Mouse (Mus musculus) midbrain, postnatal 0 days (tissue): ENCODE data around the gene Adgre5. TPM values are rescaled to one million over a fixed set of nuclear protein-coding genes. Genes with fewer than 3 reads are reported as not detected.

Experiments
- ATAC-seq: fragments of 200-750 bp; cut with Nextera tagmentation; 2 replicates; pipeline ENCODE4 v1.8.0; 2017; ENCODE audit warnings: moderate number of reproducible peaks, mild to moderate bottlenecking, moderate TSS enrichment, moderate library complexity; ENCODE audit not compliant: low FRiP score
- DNase-seq: peaks from one replicate; pipeline ENCODE4 v3.0.0-alpha.2; 2015; ENCODE audit warnings: low spot score
- H3K27ac ChIP-seq: fragments of 300-500 bp; sonication (generic); 2 replicates; pipeline ENCODE4 v1.5.1; 2014; ENCODE audit warnings: low read depth, mild to moderate bottlenecking, low read length, mixed read lengths
- H3K27me3 ChIP-seq: fragments of 300-500 bp; sonication (generic); 2 replicates; pipeline ENCODE4 v1.6.1; 2014; ENCODE audit warnings: low read length, control low read depth, mixed read lengths; ENCODE audit not compliant: insufficient read depth
- H3K36me3 ChIP-seq: fragments of 300-500 bp; sonication (generic); 2 replicates; pipeline ENCODE4 v1.6.1; 2014; ENCODE audit warnings: low read length, control low read depth, mixed read lengths; ENCODE audit not compliant: insufficient read depth
- H3K4me1 ChIP-seq: fragments of 300-500 bp; sonication (generic); 2 replicates; pipeline ENCODE4 v1.6.1; 2014; ENCODE audit warnings: mild to moderate bottlenecking, control low read depth, antibody characterized with exemption, low read length, mixed read lengths; ENCODE audit not compliant: insufficient read depth
- H3K4me2 ChIP-seq: fragments of 300-500 bp; sonication (generic); 2 replicates; pipeline ENCODE4 v1.6.1; 2014; ENCODE audit warnings: low read depth, mild to moderate bottlenecking, low read length, mixed read lengths; ENCODE audit not compliant: poor library complexity, severe bottlenecking
- H3K4me3 ChIP-seq: fragments of 300-500 bp; sonication (generic); 2 replicates; pipeline ENCODE4 v1.5.1; 2014; ENCODE audit warnings: low read depth, mild to moderate bottlenecking, low read length, moderate library complexity
- H3K9ac ChIP-seq: fragments of 300-500 bp; sonication (generic); replicated peaks from 2 replicates; pipeline ENCODE4 v1.6.1; 2014; ENCODE audit warnings: mild to moderate bottlenecking, low read length, moderate library complexity, mixed read lengths; ENCODE audit not compliant: poor library complexity, severe bottlenecking
- H3K9me3 ChIP-seq: fragments of 300-500 bp; sonication (generic); 2 replicates; pipeline ENCODE4 v1.6.1; 2016; ENCODE audit warnings: low read length, control low read depth
- CTCF ChIP-seq: IDR thresholded peaks from 2 replicates; pipeline ENCODE4 v1.5.1; 2016; ENCODE audit warnings: antibody characterized with exemption, mild to moderate bottlenecking
- WGBS: fragments of 180-500 bp; shearing (Covaris S2); extraction: QIAGEN DNeasy Blood & Tissue Kit; methylation state at CpG from one replicate; pipeline ENCODE4 v1.1.7; 2014; 5-methylcytosine and 5-hydroxymethylcytosine counted together
- polyA plus RNA-seq: library from polyadenylated mRNA; unstranded; fragments of >200 nt; fragmentation: Nextera tagmentation; extraction: Ambion mirVana; gene quantifications from 2 replicates; pipeline ENCODE4 v1.2.1, GENCODE M21; 2015
- total RNA-seq: library from RNA; depleted of rRNA; stranded (reverse); fragments of >200 nt; gene quantifications from 2 replicates; pipeline ENCODE4 v1.2.3, GENCODE M21; 2014

The Adgre5 gene
- total and polyA plus RNA-seq, 2 experiments from 2014 or later = 8.3 to 24.3 TPM

DNA sequence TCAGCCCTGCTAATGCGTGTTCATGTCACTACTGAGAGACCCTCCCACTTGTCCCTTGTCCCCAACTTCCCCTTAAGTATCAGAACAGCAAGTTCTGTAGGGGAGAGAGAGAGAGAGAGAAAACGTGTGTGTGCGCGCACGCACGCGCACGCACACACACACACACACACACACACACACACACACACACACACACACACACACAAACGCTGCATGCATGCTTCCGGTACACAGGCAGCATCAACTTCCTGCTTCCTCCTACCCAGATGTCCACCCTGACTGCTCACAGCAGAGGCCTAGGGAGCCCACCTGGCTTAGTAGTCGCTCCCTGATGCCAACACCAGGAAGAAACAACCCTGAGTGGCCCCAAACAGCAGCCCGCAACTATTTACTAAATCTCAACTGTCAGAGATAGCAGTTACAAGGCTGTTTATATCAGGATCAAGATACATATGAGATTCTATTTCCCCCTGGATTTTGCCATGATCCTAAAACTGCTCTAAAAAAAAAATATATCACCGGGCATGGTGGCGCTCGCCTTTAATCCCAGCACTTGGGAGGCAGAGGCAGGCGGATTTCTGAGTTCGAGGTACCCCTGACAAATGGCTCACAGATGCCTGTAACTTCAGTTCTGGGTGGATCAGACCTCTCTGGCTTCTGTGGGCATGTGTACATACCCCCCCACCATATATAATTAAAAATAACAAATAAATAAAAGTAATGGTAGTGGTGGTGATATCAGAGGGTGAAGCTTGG lies 45.6 kb downstream of the Adgre5 start:
- DNase-seq = no peak
- 87% methylated on average over 17 of the region's 17 CpGs for WGBS
- H3K9me3 ChIP-seq = no peaks in the 10 kb centered on the region

DNA sequence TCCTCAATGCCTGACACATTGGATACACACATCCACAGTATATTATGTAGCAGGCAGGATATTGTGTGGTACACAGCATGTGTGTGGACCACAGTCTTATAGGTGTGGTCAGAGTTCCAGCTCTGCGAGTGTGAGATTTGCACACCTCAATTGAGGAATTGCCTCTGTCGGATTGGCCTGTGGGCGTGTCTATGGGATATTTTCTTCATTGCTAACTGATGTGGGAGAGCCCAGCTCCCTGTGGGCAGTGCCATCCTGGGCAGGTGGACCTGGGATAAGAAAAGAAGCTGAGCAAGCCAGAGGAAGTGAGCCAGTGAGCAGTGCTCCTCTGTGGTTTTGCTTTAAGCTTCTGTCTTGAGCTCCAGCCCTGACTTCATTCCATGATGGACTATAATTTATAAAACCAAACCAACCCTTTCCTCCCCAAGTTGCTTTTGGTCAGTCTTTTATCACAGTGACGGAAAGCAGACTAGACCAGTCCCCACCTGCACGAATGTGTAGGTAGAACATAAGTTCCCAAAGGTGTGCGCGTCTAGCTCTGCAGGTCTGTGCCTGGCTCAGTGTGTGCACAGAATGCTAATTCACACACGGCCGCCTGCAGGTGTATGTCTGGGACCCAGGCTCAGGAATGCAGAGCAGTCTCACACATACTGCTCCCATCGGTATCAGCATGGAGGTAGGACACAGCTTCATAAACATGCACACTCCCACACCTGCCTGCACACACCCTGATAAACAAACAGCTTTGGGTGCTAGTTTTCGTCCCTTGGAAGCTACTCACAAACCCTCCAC lies 46.6 kb downstream of the Adgre5 start:
- Histone ChIP-seq H3K4me2 (no peak overlapping the region), H3K27me3 (no peaks in the 10 kb centered on the region), H3K9me3 (no peaks in the 10 kb centered on the region), H3K36me3 (peaks cover 29% of the 10 kb centered on the region), H3K9ac (no peak overlapping the region), H3K4me3 (no peak overlapping the region), H3K27ac (no peak overlapping the region), H3K4me1 (peaks cover 17% of the 10 kb centered on the region; the same call in 1 of the 2 replicates)
- ATAC-seq (no peak), DNase-seq (no peak)
- no peak for TF ChIP-seq CTCF
- WGBS = 87% methylated on average over 11 of the region's 11 CpGs

More for the DNA sequence above, 45.6 kb downstream of the Adgre5 start:
- no peak overlapping the region for H3K4me2 ChIP-seq
- H3K27me3 ChIP-seq = no peaks in the 10 kb centered on the region
- H3K36me3 ChIP-seq = peaks cover 24% of the 10 kb centered on the region
- TF ChIP-seq CTCF = no peak
- no peak for ATAC-seq
- H3K27ac ChIP-seq = no peak overlapping the region
- peaks cover 17% of the 10 kb centered on the region; the same call in 1 of the 2 replicates for H3K4me1 ChIP-seq
- no peak overlapping the region for H3K9ac ChIP-seq
- no peak overlapping the region for H3K4me3 ChIP-seq

DNA sequence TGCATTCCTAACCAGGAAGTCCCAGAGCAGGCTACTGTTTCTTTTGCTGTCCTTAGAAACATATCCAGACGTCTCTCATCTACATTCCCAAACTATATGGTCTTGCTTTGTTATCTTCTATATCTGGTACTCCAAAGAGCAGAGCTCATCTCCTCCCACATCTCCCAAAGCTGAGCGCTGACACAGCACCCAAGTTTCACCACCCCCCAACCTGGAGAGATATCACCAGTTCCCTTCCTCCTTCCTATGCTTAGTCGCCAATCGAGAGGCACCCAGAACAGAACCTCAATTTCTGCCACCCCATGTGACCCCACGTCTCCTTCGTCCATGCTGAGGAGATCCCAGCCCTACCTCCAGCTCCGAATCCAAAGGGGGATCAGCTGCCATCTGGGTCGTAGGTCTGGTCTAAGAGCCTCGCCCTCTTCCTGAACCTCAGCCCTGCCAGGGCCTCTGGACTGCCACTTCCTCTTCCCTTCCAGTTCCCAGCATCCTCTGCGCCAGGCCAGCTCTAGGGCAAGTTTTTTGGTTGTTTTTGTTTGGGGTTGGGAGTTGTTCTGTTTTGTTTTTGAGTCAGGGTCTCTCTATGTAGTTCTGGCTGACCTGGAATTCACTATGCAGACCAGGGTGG lies 47.4 kb downstream of the Adgre5 start:
- ATAC-seq = no peak

DNA sequence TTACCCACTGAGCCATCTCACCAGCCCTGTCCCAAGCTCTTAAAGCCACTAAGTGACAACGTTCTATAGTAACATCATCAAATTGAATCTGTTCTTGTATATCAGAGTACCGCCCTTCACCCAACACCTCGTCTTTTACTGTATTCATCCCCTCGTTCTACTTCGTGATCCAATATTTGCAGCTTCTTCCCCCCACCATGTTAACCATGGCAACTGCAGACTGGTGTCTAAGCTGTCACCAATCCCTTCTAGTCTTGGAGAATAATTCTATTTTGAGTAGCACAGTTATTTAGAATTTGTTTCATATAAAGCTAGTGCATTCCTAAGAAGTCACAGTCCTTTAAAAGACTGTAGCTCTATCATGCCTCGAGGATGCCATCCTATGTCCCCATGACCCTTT lies 51.9 kb downstream of the Adgre5 start:
- Histone ChIP-seq H3K36me3 (peaks cover 40% of the 10 kb centered on the region), H3K4me2 (no peak overlapping the region), H3K27ac (no peak overlapping the region), H3K4me3 (no peak overlapping the region), H3K9me3 (no peaks in the 10 kb centered on the region), H3K4me1 (no peaks in the 10 kb centered on the region), H3K9ac (no peak overlapping the region), H3K27me3 (no peaks in the 10 kb centered on the region)
- 87% methylated on average over 6 of the region's 6 CpGs for WGBS
- ATAC-seq (no peak), DNase-seq (no peak)
- TF ChIP-seq CTCF = no peak

More for the DNA sequence above, 47.4 kb downstream of the Adgre5 start:
- TF ChIP-seq CTCF = no peak
- peaks cover 17% of the 10 kb centered on the region; the same call in 1 of the 2 replicates for H3K4me1 ChIP-seq
- H3K4me2 ChIP-seq = no peak overlapping the region
- H3K9me3 ChIP-seq = no peaks in the 10 kb centered on the region
- no peak overlapping the region for H3K4me3 ChIP-seq
- H3K27ac ChIP-seq = no peak overlapping the region
- H3K27me3 ChIP-seq = no peaks in the 10 kb centered on the region
- WGBS = 89% methylated on average over 10 of the region's 10 CpGs
- H3K36me3 ChIP-seq = peaks cover 31% of the 10 kb centered on the region
- DNase-seq = no peak
- no peak overlapping the region for H3K9ac ChIP-seq

DNA sequence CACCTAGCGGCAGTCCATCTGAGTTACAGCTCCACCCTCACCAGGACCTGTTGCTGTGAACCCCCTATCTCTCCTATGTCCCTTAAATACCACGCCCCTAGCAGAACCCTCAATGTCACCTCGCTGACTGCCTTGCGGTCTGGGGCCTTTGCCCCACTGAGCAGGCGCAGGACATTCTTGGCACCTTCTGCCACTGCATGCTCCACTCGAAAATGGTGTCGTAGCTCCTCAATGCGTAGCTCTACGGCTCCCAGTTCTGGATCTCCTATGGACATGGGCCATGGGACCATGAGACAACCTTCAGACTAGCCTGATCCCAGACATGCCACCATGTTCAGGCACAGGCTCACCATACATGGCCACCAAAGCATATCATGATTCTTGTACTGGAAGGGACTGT lies 56.6 kb downstream of the Adgre5 start:
- TF ChIP-seq CTCF = no peak
- DNase-seq = no peak
- no peaks in the 10 kb centered on the region for H3K9me3 ChIP-seq
- no peaks in the 10 kb centered on the region for H3K27me3 ChIP-seq
- no peak overlapping the region for H3K4me2 ChIP-seq
- H3K9ac ChIP-seq = no peak overlapping the region
- peaks cover 53% of the 10 kb centered on the region for H3K36me3 ChIP-seq
- no peak overlapping the region for H3K27ac ChIP-seq
- no peak for ATAC-seq
- H3K4me1 ChIP-seq = no peaks in the 10 kb centered on the region
- no peak overlapping the region for H3K4me3 ChIP-seq
- WGBS = 95% methylated on average over 9 of the region's 9 CpGs
